Mouse (Mus musculus) ES-Bruce4 (cell line): ENCODE results near the gene Abat. TPM values are rescaled to one million over a fixed set of nuclear protein-coding genes. Genes with fewer than 3 reads are reported as not detected.
A peak's percentile ranks its signal among the peaks of the same experiment; 100 is the strongest.

Source experiments
- H3K27ac ChIP-seq: 2 replicates; pipeline ENCODE4 v1.5.1; 2012; ENCODE audit warnings: low read length, inconsistent platforms; ENCODE audit not compliant: insufficient read depth
- H3K27me3 ChIP-seq: 2 replicates; pipeline ENCODE4 v1.6.1; 2012; ENCODE audit warnings: mild to moderate bottlenecking, low read length, inconsistent platforms; ENCODE audit not compliant: control insufficient read depth, poor library complexity, insufficient read depth, severe bottlenecking
- H3K36me3 ChIP-seq: 2 replicates; pipeline ENCODE4 v1.6.1; 2012; ENCODE audit warnings: inconsistent platforms, mild to moderate bottlenecking, low read length, moderate library complexity; ENCODE audit not compliant: control insufficient read depth, poor library complexity, insufficient read depth, severe bottlenecking
- H3K4me1 ChIP-seq: one replicate; pipeline ENCODE4 v1.8.1; 2011; ENCODE audit warnings: low read length; ENCODE audit not compliant: control insufficient read depth, insufficient read depth
- H3K4me3 ChIP-seq: 2 replicates; pipeline ENCODE4 v1.5.1; 2011; ENCODE audit warnings: low read depth, mild to moderate bottlenecking, low read length
- H3K9ac ChIP-seq: 2 replicates; pipeline ENCODE4 v1.6.1; 2012; ENCODE audit warnings: low read depth, mild to moderate bottlenecking, inconsistent platforms; ENCODE audit not compliant: poor library complexity, severe bottlenecking
- H3K9me3 ChIP-seq: replicated peaks from 2 replicates; pipeline ENCODE4 v1.6.1; 2012; ENCODE audit warnings: mild to moderate bottlenecking, low read length, inconsistent platforms; ENCODE audit not compliant: control insufficient read depth, poor library complexity, insufficient read depth, severe bottlenecking
- CTCF ChIP-seq: IDR thresholded peaks from one replicate; pipeline ENCODE4 v1.8.1; 2011; ENCODE audit warnings: low read depth, low read length
- EP300 ChIP-seq: IDR thresholded peaks from 2 replicates; pipeline ENCODE4 v1.6.1; 2011; ENCODE audit warnings: low read depth, low read length; ENCODE audit not compliant: insufficient read depth
- POLR2A ChIP-seq: IDR thresholded peaks from one replicate; pipeline ENCODE4 v1.8.1; 2011; ENCODE audit warnings: low read length; ENCODE audit not compliant: insufficient read depth
- polyA plus RNA-seq: library from polyadenylated mRNA; stranded (reverse); fragments of >200 nt; gene quantifications from 2 replicates; pipeline ENCODE4 v1.2.4, GENCODE M21; 2011; ENCODE audit warnings: low read depth; ENCODE audit not compliant: missing spikeins, insufficient read depth, insufficient read length

Gene Abat
- polyA plus RNA-seq, 1 experiment: 2.8 TPM

DNA sequence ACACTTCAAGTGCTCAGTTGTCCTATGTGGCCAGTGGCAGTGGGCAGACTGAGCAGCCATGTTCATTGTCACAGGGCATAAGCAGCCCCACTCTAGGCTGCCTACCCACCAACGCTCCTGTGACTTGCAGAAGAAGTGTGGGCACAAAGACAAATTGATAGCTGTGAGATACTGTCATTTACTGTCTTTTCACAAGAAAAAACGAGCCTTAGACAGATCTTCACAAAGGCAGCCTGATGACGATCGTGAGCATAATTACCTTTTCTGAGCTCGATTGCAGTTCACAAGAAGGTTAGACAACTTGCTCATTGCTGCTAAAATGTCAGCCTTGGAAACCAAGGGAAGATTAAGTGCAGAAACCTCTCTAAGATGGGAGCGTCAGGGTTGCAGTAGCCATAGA lies 141.9 kb downstream of the Abat start:
- Histone ChIP-seq H3K9ac (no peak overlapping the region), H3K9me3 (no peaks in the 10 kb centered on the region), H3K4me1 (no peaks in the 10 kb centered on the region), H3K36me3 (no peaks in the 10 kb centered on the region; the same call in 1 of the 2 replicates), H3K4me3 (no peak overlapping the region), H3K27me3 (no peaks in the 10 kb centered on the region), H3K27ac (no peak overlapping the region)
- TF ChIP-seq EP300 (no peak), CTCF (no peak)

GRCm38 (mm10) chr16:8655599-8655998 lies 142.4 kb downstream of the Abat start:
- Histone ChIP-seq H3K9me3 (no peaks in the 10 kb centered on the region), H3K4me1 (no peaks in the 10 kb centered on the region), H3K27me3 (no peaks in the 10 kb centered on the region), H3K9ac (no peak overlapping the region), H3K36me3 (no peaks in the 10 kb centered on the region; the same call in 1 of the 2 replicates), H3K4me3 (no peak overlapping the region), H3K27ac (no peak overlapping the region)
- TF ChIP-seq EP300 (no peak), CTCF (no peak), POLR2A (no peak)

DNA sequence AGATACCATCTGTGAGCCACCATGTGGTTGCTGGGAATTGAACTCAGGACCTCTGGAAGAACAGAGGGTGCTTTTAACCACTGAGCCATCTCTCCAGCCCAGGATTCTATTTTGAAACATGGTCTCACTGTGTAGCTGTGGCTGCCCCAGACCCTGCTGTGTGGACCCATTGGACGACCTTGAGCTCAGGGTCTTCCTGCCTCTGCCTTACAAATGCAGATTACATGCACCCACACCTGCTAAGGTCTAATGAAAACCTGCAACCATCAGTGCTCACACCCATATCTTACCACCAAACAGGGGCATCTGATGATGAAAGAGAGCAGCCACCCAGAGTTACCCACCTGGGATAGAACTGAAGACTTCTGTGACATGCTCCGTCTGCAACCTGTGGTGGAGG lies 143.0 kb downstream of the Abat start:
- no peaks in the 10 kb centered on the region for H3K27me3 ChIP-seq
- no peak overlapping the region for H3K4me3 ChIP-seq
- no peaks in the 10 kb centered on the region; the same call in 1 of the 2 replicates for H3K36me3 ChIP-seq
- H3K9me3 ChIP-seq: no peaks in the 10 kb centered on the region
- no peak for TF ChIP-seq POLR2A
- TF ChIP-seq EP300: 0 out of 2 replicates have a peak, but pooled peaks have one; percentile 15
- TF ChIP-seq CTCF: no peak
- H3K9ac ChIP-seq: no peak overlapping the region
- no peaks in the 10 kb centered on the region for H3K4me1 ChIP-seq
- no peak overlapping the region for H3K27ac ChIP-seq

- no peaks in the 10 kb centered on the region for H3K27me3 ChIP-seq
- H3K4me3 ChIP-seq: no peak overlapping the region
- no peak overlapping the region for H3K27ac ChIP-seq
- TF ChIP-seq CTCF: no peak
- H3K9ac ChIP-seq: no peak overlapping the region
- H3K4me1 ChIP-seq: no peaks in the 10 kb centered on the region
- H3K9me3 ChIP-seq: no peaks in the 10 kb centered on the region
- H3K36me3 ChIP-seq: no peaks in the 10 kb centered on the region; the same call in 1 of the 2 replicates
Measured at GRCm38 (mm10) chr16:8658349-8658748, 145.1 kb downstream of the Abat start.

GRCm38 (mm10) chr16:8658764-8659163 lies 145.5 kb downstream of the Abat start:
- H3K27me3 ChIP-seq: no peaks in the 10 kb centered on the region
- no peak overlapping the region for H3K27ac ChIP-seq
- no peaks in the 10 kb centered on the region for H3K9me3 ChIP-seq
- TF ChIP-seq POLR2A (no peak), EP300 (no peak), CTCF (no peak)
- no peaks in the 10 kb centered on the region; the same call in 1 of the 2 replicates for H3K36me3 ChIP-seq
- H3K9ac ChIP-seq: no peak overlapping the region
- H3K4me3 ChIP-seq: no peak overlapping the region
- H3K4me1 ChIP-seq: no peaks in the 10 kb centered on the region

DNA sequence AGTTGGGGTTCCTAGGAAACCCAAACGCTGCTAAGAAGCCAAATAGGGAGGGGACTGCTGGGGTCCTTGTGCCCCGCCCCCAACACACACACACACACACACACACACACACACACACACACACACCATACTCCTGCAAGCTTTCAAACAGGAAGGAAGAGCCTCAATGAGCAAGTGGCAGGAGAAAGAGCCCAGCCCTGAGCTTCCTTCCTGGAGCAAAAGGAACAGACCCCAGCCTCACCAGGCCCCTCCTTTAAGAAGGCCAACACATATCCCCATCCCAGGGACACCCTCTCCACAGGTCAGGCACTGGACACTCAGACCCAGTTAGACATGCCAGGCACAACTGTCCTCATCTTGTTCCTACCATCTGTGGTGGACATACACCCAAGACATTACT lies 149.8 kb downstream of the Abat start:
- Histone ChIP-seq H3K36me3 (no peaks in the 10 kb centered on the region; the same call in 1 of the 2 replicates), H3K9me3 (no peaks in the 10 kb centered on the region), H3K9ac (no peak overlapping the region), H3K4me3 (no peak overlapping the region), H3K4me1 (peaks cover 5% of the 10 kb centered on the region), H3K27me3 (no peaks in the 10 kb centered on the region), H3K27ac (no peak overlapping the region)
- TF ChIP-seq EP300 (no peak), POLR2A (no peak), CTCF (no peak)
